Mouse (Mus musculus) megakaryocyte, embryonic 14.5 days (primary cell): ENCODE results near the gene Eya3.

Source experiments
- FLI1 ChIP-seq: IDR thresholded peaks from 2 replicates; pipeline ENCODE4 v1.6.1; 2012; ENCODE audit warnings: low read length, inconsistent platforms, mixed read lengths
- GATA1 ChIP-seq: IDR thresholded peaks from 3 replicates; pipeline ENCODE4 v1.6.1; 2012; ENCODE audit warnings: mixed read lengths, low read length, inconsistent platforms, borderline replicate concordance

GRCm38 (mm10) chr4:132756974-132757373, 118.2 kb downstream of the Eya3 start, which contains the start of gene Smpdl3b:
- TF ChIP-seq GATA1: no peak
- no peak for TF ChIP-seq FLI1
